Mouse (Mus musculus) heart, embryonic 14.5 days (tissue): Measurements from ENCODE around the gene Nlrp3. TPM values are rescaled to one million over a fixed set of nuclear protein-coding genes. Genes with fewer than 3 reads are reported as not detected.

Source experiments
- ATAC-seq: fragments of 200-750 bp; cut with Nextera tagmentation; 2 replicates; pipeline ENCODE4 v1.8.0; 2017; ENCODE audit warnings: low read depth, moderate TSS enrichment; ENCODE audit not compliant: insufficient number of reproducible peaks, insufficient read depth, low FRiP score
- H3K27ac ChIP-seq, 2 experiments: fragments of 200-500 bp in 1 of 2; fragments of 300-500 bp in 1 of 2; sonication (generic) in 1 of 2; replicated peaks in 1 of 2; 2 replicates each; pipeline ENCODE4 v1.5.1; 2012 to 2014; ENCODE audit warnings: low read depth in 2 of 2, low read length in 2 of 2, control low read depth in 1 of 2, mild to moderate bottlenecking in 1 of 2, mixed read lengths in 1 of 2; ENCODE audit not compliant: control insufficient read depth in 1 of 2, insufficient read depth in 1 of 2
- H3K27me3 ChIP-seq: fragments of 300-500 bp; sonication (generic); 2 replicates; pipeline ENCODE4 v1.6.1; 2014; ENCODE audit warnings: mild to moderate bottlenecking, low read length, control low read depth; ENCODE audit not compliant: control insufficient read depth, insufficient read depth
- H3K36me3 ChIP-seq: fragments of 300-500 bp; sonication (generic); 2 replicates; pipeline ENCODE4 v1.6.1; 2014; ENCODE audit warnings: mild to moderate bottlenecking, control low read depth, low read length, mixed read lengths; ENCODE audit not compliant: control insufficient read depth, insufficient read depth
- H3K4me1 ChIP-seq, 2 experiments: fragments of 200-500 bp in 1 of 2; fragments of 300-500 bp in 1 of 2; sonication (generic) in 1 of 2; 2 replicates each; pipeline ENCODE4 v1.6.1; 2012 to 2014; ENCODE audit warnings: low read length in 2 of 2, control low read depth in 1 of 2, mixed read lengths in 1 of 2; ENCODE audit not compliant: control insufficient read depth in 2 of 2, insufficient read depth in 2 of 2
- H3K4me2 ChIP-seq: fragments of 300-500 bp; sonication (generic); 2 replicates; pipeline ENCODE4 v1.6.1; 2014; ENCODE audit warnings: mild to moderate bottlenecking, low read length
- H3K4me3 ChIP-seq, 2 experiments: fragments of 200-500 bp in 1 of 2; fragments of 300-500 bp in 1 of 2; sonication (generic) in 1 of 2; 2 replicates each; pipeline ENCODE4 v1.5.1; 2012 to 2014; ENCODE audit warnings: low read length in 2 of 2, mild to moderate bottlenecking in 2 of 2, control low read depth in 1 of 2, low read depth in 1 of 2, moderate library complexity in 1 of 2; ENCODE audit not compliant: control insufficient read depth in 1 of 2, insufficient read depth in 1 of 2
- H3K9ac ChIP-seq: fragments of 300-500 bp; sonication (generic); 2 replicates; pipeline ENCODE4 v1.6.1; 2014; ENCODE audit warnings: mild to moderate bottlenecking, low read length
- H3K9me3 ChIP-seq: fragments of 300-500 bp; sonication (generic); 2 replicates; pipeline ENCODE4 v1.6.1; 2016; ENCODE audit warnings: low read length, control low read depth; ENCODE audit not compliant: control insufficient read depth
- WGBS: fragments of 180-500 bp; shearing (Covaris S2); extraction: QIAGEN DNeasy Blood & Tissue Kit; methylation state at CpG from one replicate; pipeline ENCODE4 v1.1.7; 2014; 5-methylcytosine and 5-hydroxymethylcytosine counted together
- polyA plus RNA-seq: library from polyadenylated mRNA; unstranded; fragments of >200 nt; fragmentation: Nextera tagmentation; extraction: Ambion mirVana; gene quantifications from 2 replicates; pipeline ENCODE4 v1.2.1, GENCODE M21; 2014

Gene Nlrp3
- polyA plus RNA-seq, 1 experiment from 2014 or later, result 0.11 TPM

DNA sequence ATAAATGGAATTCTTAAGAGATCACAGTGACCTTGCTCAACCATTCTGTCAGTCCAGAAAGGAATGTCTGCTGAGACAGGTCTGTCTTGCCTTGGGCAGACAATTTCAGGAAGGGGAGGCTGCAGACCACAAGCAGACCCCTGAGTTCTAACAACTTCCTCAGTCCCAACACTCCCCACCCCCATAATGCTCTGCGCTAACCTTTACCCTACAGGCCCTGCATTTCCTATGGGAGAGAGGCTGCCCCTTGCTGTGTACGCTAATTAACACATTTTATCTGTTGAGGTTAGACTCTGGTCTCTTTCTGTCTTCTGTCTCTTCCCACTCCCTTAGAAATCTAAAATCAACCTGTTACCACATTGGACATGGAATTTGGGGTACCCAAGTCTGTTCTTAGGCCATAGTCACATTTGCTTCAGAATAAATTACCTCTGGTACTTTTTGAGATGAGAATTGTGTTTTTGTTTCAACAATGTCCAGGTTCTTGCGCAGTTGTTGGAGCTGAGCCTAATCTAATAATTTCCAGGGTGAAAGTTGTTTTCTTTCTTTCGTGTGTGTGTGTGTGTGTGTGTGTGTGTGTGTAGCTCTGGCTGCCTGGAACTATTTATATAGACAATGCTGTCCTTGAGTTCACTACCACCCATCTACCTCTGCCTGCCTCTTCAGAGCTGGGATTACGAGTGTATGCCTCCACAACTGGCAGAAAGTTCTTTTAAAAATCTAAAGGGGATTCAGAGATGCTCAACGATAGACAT lies 21.4 kb upstream of the Nlrp3 start:
- Histone ChIP-seq H3K4me1 (peaks cover 4 to 10% of the 10 kb centered on the region in 2 experiments; a peak in 2 of 4 replicates), H3K9me3 (0 out of 2 replicates have a peak, but pooled peaks cover 3% of the 10 kb centered on the region), H3K27me3 (no peaks in the 10 kb centered on the region), H3K4me3 (no peak overlapping the region), H3K9ac (no peak overlapping the region), H3K4me2 (no peak overlapping the region), H3K36me3 (no peaks in the 10 kb centered on the region), H3K27ac (no peak overlapping the region)
- WGBS, result 60% methylated on average over 6 of the region's 6 CpGs
- ATAC-seq, result no peak

- Histone ChIP-seq H3K9me3 (0 out of 2 replicates have a peak, but pooled peaks cover 3% of the 10 kb centered on the region), H3K4me3 (no peak overlapping the region), H3K36me3 (no peaks in the 10 kb centered on the region), H3K27ac (no peak overlapping the region), H3K27me3 (no peaks in the 10 kb centered on the region), H3K9ac (no peak overlapping the region), H3K4me2 (no peak overlapping the region), H3K4me1 (peaks cover 0 to 5% of the 10 kb centered on the region in 2 experiments; a peak in 1 of 4 replicates)
- WGBS, result 100% methylated on average over 2 of the region's 2 CpGs
- no peak for ATAC-seq
These were observed 17.2 kb upstream of the Nlrp3 start for GRCm38 (mm10) chr11:59524150-59524549.

DNA sequence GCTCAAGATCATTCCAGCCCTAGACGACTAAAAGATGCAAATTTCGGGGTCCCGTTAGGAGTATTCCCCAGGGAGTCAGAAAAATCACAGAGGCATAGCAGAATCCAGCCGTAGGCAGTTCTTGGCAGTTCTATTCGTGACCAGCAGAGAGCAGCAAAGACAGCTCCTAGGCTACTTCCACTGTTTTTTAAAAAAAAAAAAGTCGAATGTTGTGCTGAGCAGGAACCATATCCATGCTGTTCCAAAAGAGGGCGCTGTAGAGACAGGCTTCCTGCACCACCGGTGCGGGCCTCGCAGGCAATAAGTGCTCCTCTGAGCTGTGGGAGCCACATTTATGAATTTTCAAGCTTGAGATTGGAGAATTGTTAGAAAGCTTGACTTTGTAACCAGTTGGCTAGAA lies 16.1 kb upstream of the Nlrp3 start:
- Histone ChIP-seq H3K4me3 (no peak overlapping the region), H3K36me3 (no peaks in the 10 kb centered on the region), H3K27ac (no peak overlapping the region), H3K4me2 (no peak overlapping the region), H3K9ac (no peak overlapping the region), H3K4me1 (no peaks in the 10 kb centered on the region), H3K9me3 (0 out of 2 replicates have a peak, but pooled peaks cover 3% of the 10 kb centered on the region), H3K27me3 (no peaks in the 10 kb centered on the region)
- WGBS, result 5% methylated on average over 10 of the region's 10 CpGs
- ATAC-seq, result no peak

- Histone ChIP-seq H3K9ac (no peak within 1 kb of the TSS), H3K27ac (no peak within 1 kb of the TSS), H3K4me1 (no peaks in the 10 kb centered on the region), H3K4me2 (no peak within 1 kb of the TSS), H3K27me3 (no peaks in the 10 kb centered on the region), H3K36me3 (no peaks in the 10 kb centered on the region), H3K4me3 (no peak within 1 kb of the TSS), H3K9me3 (0 out of 2 replicates have a peak, but pooled peaks cover 3% of the 10 kb centered on the region)
- WGBS, result 41% methylated on average over 8 of the region's 8 CpGs
- ATAC-seq, result no peak
These were observed 14.8 kb upstream of the Nlrp3 start, which contains the start of gene Zkscan17 for GRCm38 (mm10) chr11:59526472-59527080. Gene Zkscan17, minus strand, starts transcription at chr11:59526751.

DNA sequence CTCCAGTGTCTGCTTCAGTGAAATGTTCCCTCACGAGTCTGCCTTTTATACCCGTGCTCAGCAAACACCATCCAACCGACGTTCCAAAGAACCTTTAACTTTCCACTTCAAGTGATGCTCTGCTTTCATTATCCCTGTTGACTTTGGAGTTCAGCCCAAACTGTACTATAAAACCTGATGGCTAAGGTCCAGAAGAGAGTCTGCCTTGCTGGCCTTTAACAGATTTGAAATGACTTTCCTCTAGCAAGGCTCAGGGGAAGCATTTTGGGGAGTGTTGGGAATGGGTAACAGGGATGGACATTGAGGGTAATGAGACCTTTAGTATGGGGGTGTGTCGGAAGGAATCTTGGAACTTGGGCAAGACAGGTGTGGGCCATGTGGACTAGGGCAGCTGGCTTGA lies 11.1 kb upstream of the Nlrp3 start:
- no peak for ATAC-seq
- no peak overlapping the region for H3K9ac ChIP-seq
- 70% methylated on average over 5 of the region's 5 CpGs for WGBS
- no peak overlapping the region for H3K4me2 ChIP-seq
- no peaks in the 10 kb centered on the region for H3K36me3 ChIP-seq
- H3K9me3 ChIP-seq, result no peaks in the 10 kb centered on the region
- H3K4me1 ChIP-seq, result no peaks in the 10 kb centered on the region
- no peaks in the 10 kb centered on the region for H3K27me3 ChIP-seq
- H3K4me3 ChIP-seq, result no peak overlapping the region
- H3K27ac ChIP-seq, result no peak overlapping the region

DNA sequence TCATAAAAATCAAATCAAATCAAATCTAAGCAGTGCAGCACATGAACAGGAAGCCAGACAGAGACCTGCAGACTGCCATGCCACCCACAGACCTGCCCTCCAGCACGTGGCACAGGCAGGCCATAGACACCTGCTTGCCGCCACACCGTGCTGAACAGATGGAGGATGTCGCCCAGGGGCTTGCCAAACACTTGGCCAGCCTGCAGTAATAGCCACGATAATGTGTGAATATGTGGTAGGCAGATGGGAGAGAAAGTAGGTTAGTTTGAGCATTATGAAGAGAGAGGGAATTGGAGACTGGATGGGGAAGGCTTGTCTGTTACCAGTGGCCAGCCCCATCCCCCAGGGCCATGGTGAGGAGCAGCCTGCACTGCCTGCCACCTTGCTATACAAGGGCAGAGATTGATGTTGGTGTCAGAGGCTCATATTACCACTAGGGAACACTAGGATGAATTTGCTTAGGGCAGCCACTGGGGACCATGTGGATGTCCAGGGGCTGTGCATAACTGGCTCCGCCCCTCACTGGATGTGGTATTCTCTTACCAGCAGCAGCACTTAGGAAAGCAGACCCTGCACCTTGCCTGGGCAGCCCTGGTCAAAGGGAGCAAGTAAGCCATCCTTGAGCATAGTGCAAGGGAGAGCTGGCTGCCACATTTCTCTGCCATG lies 10.4 kb upstream of the Nlrp3 start:
- no peak for ATAC-seq
- no peak overlapping the region for H3K9ac ChIP-seq
- no peak overlapping the region for H3K4me3 ChIP-seq
- no peak overlapping the region for H3K4me2 ChIP-seq
- 75% methylated on average over 6 of the region's 6 CpGs for WGBS
- H3K27ac ChIP-seq, result no peak overlapping the region
- no peaks in the 10 kb centered on the region for H3K36me3 ChIP-seq
- no peaks in the 10 kb centered on the region for H3K4me1 ChIP-seq
- no peaks in the 10 kb centered on the region for H3K9me3 ChIP-seq
- H3K27me3 ChIP-seq, result no peaks in the 10 kb centered on the region

- Histone ChIP-seq H3K4me3 (no peak overlapping the region), H3K27me3 (no peaks in the 10 kb centered on the region), H3K9me3 (no peaks in the 10 kb centered on the region), H3K4me1 (no peaks in the 10 kb centered on the region), H3K9ac (no peak overlapping the region), H3K4me2 (no peak overlapping the region), H3K36me3 (no peaks in the 10 kb centered on the region), H3K27ac (no peak overlapping the region)
- 78% methylated on average over 5 of the region's 5 CpGs for WGBS
- ATAC-seq, result no peak
These were observed 9.8 kb upstream of the Nlrp3 start for GRCm38 (mm10) chr11:59531562-59531961.
